Mouse (Mus musculus): Measurements from ENCODE around the gene Fmo2. TPM values are rescaled to one million over a fixed set of nuclear protein-coding genes. Genes with fewer than 3 reads are reported as not detected.

Gene Fmo2
- polyA plus RNA-seq, 1 experiment, result not detected

GRCm38 (mm10) chr1:162866280-162866681 lies 32.2 kb downstream of the Fmo2 start, which contains the start of gene Fmo1:
TSS of gene Fmo1 (minus strand) at chr1:162866610.
- no peak for TF ChIP-seq GATA1 (IDR thresholded peaks at IDR 0.05; ENCODE audit: low read length)

- no peak for TF ChIP-seq GATA1 (IDR thresholded peaks at IDR 0.05; ENCODE audit: low read length)
Observed at GRCm38 (mm10) chr1:162865493-162865830, 33.1 kb downstream of the Fmo2 start.

- TF ChIP-seq GATA1 (IDR thresholded peaks at IDR 0.05; ENCODE audit: low read length), result no peak
Observed at GRCm38 (mm10) chr1:162864816-162865492, 33.6 kb downstream of the Fmo2 start.

- TF ChIP-seq GATA1 (IDR thresholded peaks at IDR 0.05; ENCODE audit: low read length), result no peak
Observed at GRCm38 (mm10) chr1:162864279-162864678, 34.2 kb downstream of the Fmo2 start.

- TF ChIP-seq GATA1 (IDR thresholded peaks at IDR 0.05; ENCODE audit: low read length), result no peak
Observed at GRCm38 (mm10) chr1:162863579-162863978, 34.9 kb downstream of the Fmo2 start.

- TF ChIP-seq GATA1 (IDR thresholded peaks at IDR 0.05; ENCODE audit: low read length), result no peak
Observed at GRCm38 (mm10) chr1:162862328-162862727, 36.2 kb downstream of the Fmo2 start.

- no peak for TF ChIP-seq GATA1 (IDR thresholded peaks at IDR 0.05; ENCODE audit: low read length)
Observed at GRCm38 (mm10) chr1:162859996-162860605, 38.4 kb downstream of the Fmo2 start.

- TF ChIP-seq GATA1 (IDR thresholded peaks at IDR 0.05; ENCODE audit: low read length), result no peak
Observed at GRCm38 (mm10) chr1:162859545-162859976, 39.0 kb downstream of the Fmo2 start.

GRCm38 (mm10) chr1:162858748-162859130 lies 39.8 kb downstream of the Fmo2 start:
- no peak for TF ChIP-seq GATA1 (IDR thresholded peaks at IDR 0.05; ENCODE audit: low read length)

- TF ChIP-seq GATA1 (IDR thresholded peaks at IDR 0.05; ENCODE audit: low read length), result no peak
Observed at GRCm38 (mm10) chr1:162857766-162858747, 40.5 kb downstream of the Fmo2 start.

GRCm38 (mm10) chr1:162853812-162854482 lies 44.6 kb downstream of the Fmo2 start:
- TF ChIP-seq GATA1 (IDR thresholded peaks at IDR 0.05; ENCODE audit: low read length), result no peak

GRCm38 (mm10) chr1:162847554-162847953 lies 51.0 kb downstream of the Fmo2 start:
- TF ChIP-seq GATA1 (IDR thresholded peaks at IDR 0.05; ENCODE audit: low read length), result no peak

- TF ChIP-seq GATA1 (IDR thresholded peaks at IDR 0.05; ENCODE audit: low read length), result no peak
Observed at GRCm38 (mm10) chr1:162840211-162840610, 58.3 kb downstream of the Fmo2 start.

GRCm38 (mm10) chr1:162838976-162839375 lies 59.5 kb downstream of the Fmo2 start:
- no peak for TF ChIP-seq GATA1 (IDR thresholded peaks at IDR 0.05; ENCODE audit: low read length)

GRCm38 (mm10) chr1:162834342-162834741 lies 64.2 kb downstream of the Fmo2 start:
- TF ChIP-seq GATA1 (IDR thresholded peaks at IDR 0.05; ENCODE audit: low read length), result no peak
